Mouse (Mus musculus) ES-E14 (cell line): Measurements from ENCODE around the gene Il2ra.

Source experiments
- CHD2 ChIP-seq: IDR thresholded peaks from 2 replicates; pipeline ENCODE4 v1.6.1; 2014; ENCODE audit warnings: mild to moderate bottlenecking, low read depth, low read length, inconsistent platforms
- HCFC1 ChIP-seq: IDR thresholded peaks from 2 replicates; pipeline ENCODE4 v1.6.1; 2012; ENCODE audit warnings: low read length, inconsistent platforms, borderline replicate concordance; ENCODE audit not compliant: insufficient read depth
- MAFK ChIP-seq: IDR thresholded peaks from 2 replicates; pipeline ENCODE4 v1.6.1; 2014; ENCODE audit warnings: mild to moderate bottlenecking, low read depth, low read length, inconsistent platforms; ENCODE audit not compliant: insufficient read depth
- ZC3H11A ChIP-seq: IDR thresholded peaks from 2 replicates; pipeline ENCODE4 v1.6.1; 2012; ENCODE audit warnings: low read depth, mild to moderate bottlenecking, inconsistent platforms, low read length, borderline replicate concordance
- ZNF384 ChIP-seq: IDR thresholded peaks from 2 replicates; pipeline ENCODE4 v1.6.1; 2012; ENCODE audit warnings: low read depth, low read length, inconsistent platforms

DNA sequence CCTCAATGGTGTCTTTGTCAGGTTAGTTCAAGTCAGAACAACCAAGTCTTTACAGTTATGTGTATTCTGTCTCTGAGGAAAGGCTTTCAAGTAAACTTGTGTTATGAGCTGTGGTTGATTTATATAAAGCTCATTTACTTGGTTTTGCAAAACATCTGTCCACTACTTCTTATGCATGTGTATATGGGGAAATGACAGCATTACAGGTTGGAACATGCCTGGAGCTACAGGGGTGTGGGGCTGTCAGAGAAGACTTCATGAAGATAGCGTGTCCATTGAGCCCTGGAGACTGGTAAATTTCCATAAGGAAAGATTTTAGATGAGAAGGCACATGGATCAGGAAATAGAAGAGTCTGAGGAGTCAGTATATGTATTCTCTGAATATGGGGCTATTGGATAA lies 1.4 kb downstream of the Il2ra start:
- TF ChIP-seq ZNF384 (no peak), ZC3H11A (no peak), CHD2 (no peak), HCFC1 (no peak), MAFK (no peak)
